Mouse (Mus musculus) ES-Bruce4 (cell line): ENCODE results near the gene Arf3. TPM values are rescaled to one million over a fixed set of nuclear protein-coding genes. Genes with fewer than 3 reads are reported as not detected.

Source experiments
- H3K27ac ChIP-seq: 2 replicates; pipeline ENCODE4 v1.5.1; 2012; ENCODE audit warnings: low read length, inconsistent platforms; ENCODE audit not compliant: insufficient read depth
- H3K27me3 ChIP-seq: 2 replicates; pipeline ENCODE4 v1.6.1; 2012; ENCODE audit warnings: mild to moderate bottlenecking, low read length, inconsistent platforms; ENCODE audit not compliant: control insufficient read depth, poor library complexity, insufficient read depth, severe bottlenecking
- H3K36me3 ChIP-seq: 2 replicates; pipeline ENCODE4 v1.6.1; 2012; ENCODE audit warnings: inconsistent platforms, mild to moderate bottlenecking, low read length, moderate library complexity; ENCODE audit not compliant: control insufficient read depth, poor library complexity, insufficient read depth, severe bottlenecking
- H3K4me1 ChIP-seq: one replicate; pipeline ENCODE4 v1.8.1; 2011; ENCODE audit warnings: low read length; ENCODE audit not compliant: control insufficient read depth, insufficient read depth
- H3K4me3 ChIP-seq: 2 replicates; pipeline ENCODE4 v1.5.1; 2011; ENCODE audit warnings: low read depth, mild to moderate bottlenecking, low read length
- H3K9ac ChIP-seq: 2 replicates; pipeline ENCODE4 v1.6.1; 2012; ENCODE audit warnings: low read depth, mild to moderate bottlenecking, inconsistent platforms; ENCODE audit not compliant: poor library complexity, severe bottlenecking
- H3K9me3 ChIP-seq: replicated peaks from 2 replicates; pipeline ENCODE4 v1.6.1; 2012; ENCODE audit warnings: mild to moderate bottlenecking, low read length, inconsistent platforms; ENCODE audit not compliant: control insufficient read depth, poor library complexity, insufficient read depth, severe bottlenecking
- CTCF ChIP-seq: IDR thresholded peaks from one replicate; pipeline ENCODE4 v1.8.1; 2011; ENCODE audit warnings: low read depth, low read length
- EP300 ChIP-seq: IDR thresholded peaks from 2 replicates; pipeline ENCODE4 v1.6.1; 2011; ENCODE audit warnings: low read depth, low read length; ENCODE audit not compliant: insufficient read depth
- POLR2A ChIP-seq: IDR thresholded peaks from one replicate; pipeline ENCODE4 v1.8.1; 2011; ENCODE audit warnings: low read length; ENCODE audit not compliant: insufficient read depth
- polyA plus RNA-seq: library from polyadenylated mRNA; stranded (reverse); fragments of >200 nt; gene quantifications from 2 replicates; pipeline ENCODE4 v1.2.4, GENCODE M21; 2011; ENCODE audit warnings: low read depth; ENCODE audit not compliant: missing spikeins, insufficient read depth, insufficient read length

The Arf3 gene
- polyA plus RNA-seq, 1 experiment, result 58.4 TPM

GRCm38 (mm10) chr15:98772511-98773211, 9.6 kb upstream of the Arf3 start:
- peaks cover 2% of the 10 kb centered on the region for H3K4me1 ChIP-seq
- TF ChIP-seq EP300 (no peak), CTCF (no peak), POLR2A (no peak)
- H3K27me3 ChIP-seq, result peaks cover 18% of the 10 kb centered on the region
- no peaks in the 10 kb centered on the region for H3K9me3 ChIP-seq
- peak overlapping the region; percentile 57 for H3K4me3 ChIP-seq
- H3K9ac ChIP-seq, result no peak overlapping the region
- no peak overlapping the region for H3K27ac ChIP-seq
- H3K36me3 ChIP-seq, result no peaks in the 10 kb centered on the region

DNA sequence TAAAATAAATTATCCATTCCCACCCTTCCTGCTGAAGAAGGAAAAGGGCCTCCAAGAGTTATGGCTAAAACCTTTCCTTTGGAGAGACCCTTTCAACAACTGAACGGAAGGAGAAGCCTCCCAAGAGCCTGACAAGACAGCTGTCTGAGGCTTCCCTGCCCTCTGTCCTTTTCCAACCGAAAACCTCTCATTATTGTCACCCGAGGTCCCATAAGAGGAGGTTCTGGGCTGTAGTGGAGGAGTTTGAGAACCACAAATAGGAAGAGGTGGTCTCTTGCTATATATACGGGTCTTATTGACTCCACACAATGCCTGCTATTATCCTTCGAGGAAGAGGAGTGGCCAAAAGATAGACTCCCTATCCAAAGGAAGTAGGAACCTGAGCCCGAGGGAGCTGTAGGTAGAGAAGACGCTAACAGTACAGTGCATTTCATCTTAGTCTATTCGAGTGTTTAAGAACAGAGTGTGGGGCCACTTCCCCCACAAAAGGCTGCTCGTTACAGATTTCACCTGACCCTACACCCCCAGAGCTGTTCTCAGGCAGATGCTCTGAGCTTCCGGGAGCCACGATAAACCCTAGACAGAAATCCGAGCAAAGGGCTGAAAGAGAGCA, 8.9 kb upstream of the Arf3 start:
- H3K27ac ChIP-seq, result no peak overlapping the region
- TF ChIP-seq EP300 (no peak), CTCF (no peak), POLR2A (no peak)
- no peak overlapping the region for H3K9ac ChIP-seq

GRCm38 (mm10) chr15:98768259-98768658, 5.2 kb upstream of the Arf3 start:
- H3K4me1 ChIP-seq, result peaks cover 2% of the 10 kb centered on the region
- no peaks in the 10 kb centered on the region for H3K9me3 ChIP-seq
- no peak overlapping the region for H3K27ac ChIP-seq
- TF ChIP-seq CTCF (no peak), EP300 (no peak), POLR2A (no peak)
- H3K9ac ChIP-seq, result no peak overlapping the region
- H3K27me3 ChIP-seq, result no peaks in the 10 kb centered on the region
- H3K36me3 ChIP-seq, result no peaks in the 10 kb centered on the region
- H3K4me3 ChIP-seq, result no peak overlapping the region

More for the DNA sequence above, 8.9 kb upstream of the Arf3 start:
- no peaks in the 10 kb centered on the region for H3K9me3 ChIP-seq
- H3K4me3 ChIP-seq, result peak overlapping the region; percentile 57
- peaks cover 11% of the 10 kb centered on the region for H3K27me3 ChIP-seq
- H3K36me3 ChIP-seq, result no peaks in the 10 kb centered on the region
- peaks cover 2% of the 10 kb centered on the region for H3K4me1 ChIP-seq

- Histone ChIP-seq H3K9ac (no peak overlapping the region), H3K4me1 (peaks cover 2% of the 10 kb centered on the region), H3K27ac (no peak overlapping the region), H3K9me3 (no peaks in the 10 kb centered on the region), H3K36me3 (no peaks in the 10 kb centered on the region), H3K4me3 (no peak overlapping the region), H3K27me3 (no peaks in the 10 kb centered on the region)
- TF ChIP-seq EP300 (no peak), POLR2A (no peak), CTCF (no peak)
Observed at GRCm38 (mm10) chr15:98765929-98766328, 2.9 kb upstream of the Arf3 start.

GRCm38 (mm10) chr15:98762201-98762621, 803 bp downstream of the Arf3 start:
- Histone ChIP-seq H3K4me1 (peaks cover 2% of the 10 kb centered on the region), H3K27ac (no peak overlapping the region), H3K9ac (peak overlapping the region; percentile 96), H3K27me3 (no peaks in the 10 kb centered on the region), H3K36me3 (no peaks in the 10 kb centered on the region), H3K4me3 (peak overlapping the region; percentile 81), H3K9me3 (no peaks in the 10 kb centered on the region)
- TF ChIP-seq EP300, result no peak
- TF ChIP-seq CTCF, result no peak
- no peak for TF ChIP-seq POLR2A

- Histone ChIP-seq H3K4me1 (no peaks in the 10 kb centered on the region), H3K36me3 (no peaks in the 10 kb centered on the region), H3K9ac (no peak overlapping the region), H3K27ac (no peak overlapping the region), H3K9me3 (no peaks in the 10 kb centered on the region), H3K27me3 (no peaks in the 10 kb centered on the region), H3K4me3 (no peak overlapping the region)
- no peak for TF ChIP-seq CTCF
- TF ChIP-seq EP300, result no peak
- TF ChIP-seq POLR2A, result no peak
Observed at GRCm38 (mm10) chr15:98754125-98754524, 8.9 kb downstream of the Arf3 start.
